Mouse (Mus musculus) layer of hippocampus, postnatal 36 days (tissue): ENCODE measurements around the gene Tmem202. TPM values are rescaled to one million over a fixed set of nuclear protein-coding genes. Genes with fewer than 3 reads are reported as not detected.

ENCODE experiments used
- total RNA-seq, 2 experiments: library from RNA; stranded (reverse); gene quantifications; 2 replicates each; pipeline ENCODE4 v1.2.3; 2021

Tmem202 gene
- total RNA-seq, 2 experiments from 2014 or later = 2.1 to 2.7 TPM

Other genes with a start within 250 kb of the Tmem202 start
- gene Adpgk, start 248.3 kb downstream of the Tmem202 start, total RNA-seq = 10 to 100 TPM; 17.0 to 17.5 TPM
- gene Bbs4, start 186.3 kb downstream of the Tmem202 start, total RNA-seq = 10 to 100 TPM; 41.3 to 45.4 TPM
- 100 to 1,000 TPM; 108 to 111 TPM for gene Arih1, start 53.2 kb downstream of the Tmem202 start, total RNA-seq
- gene Hexa, start 307 bp downstream of the Tmem202 start, total RNA-seq = 10 to 100 TPM; 50.9 to 51.6 TPM
- 10 to 100 TPM; 28.6 to 29.8 TPM for gene Celf6, start 38.1 kb upstream of the Tmem202 start, total RNA-seq
- gene Parp6, start 77.4 kb upstream of the Tmem202 start, total RNA-seq = 100 to 1,000 TPM; 131 to 142 TPM
- 1,000 to 10,000 TPM; 1,284 to 1,365 TPM for gene Pkm, start 116.5 kb upstream of the Tmem202 start, total RNA-seq
- 1 to 10 TPM; 5.0 to 6.9 TPM for gene Gramd2, start 140.3 kb upstream of the Tmem202 start, total RNA-seq
- 10 to 100 TPM in 1 of 2 experiments, 1 to 10 TPM in 1; 9.7 to 11.5 TPM for gene Senp8, start 210.9 kb upstream of the Tmem202 start, total RNA-seq
- gene Myo9a, start 211.0 kb upstream of the Tmem202 start, total RNA-seq = 10 to 100 TPM; 65.4 to 72.9 TPM